Mouse (Mus musculus) megakaryocyte, embryonic 14.5 days (primary cell): Measurements from ENCODE around the gene Frmpd2.

Experiments used
- FLI1 ChIP-seq: IDR thresholded peaks from 2 replicates; pipeline ENCODE4 v1.6.1; 2012; ENCODE audit warnings: low read length, inconsistent platforms, mixed read lengths
- GATA1 ChIP-seq: IDR thresholded peaks from 3 replicates; pipeline ENCODE4 v1.6.1; 2012; ENCODE audit warnings: mixed read lengths, low read length, inconsistent platforms, borderline replicate concordance

- no peak for TF ChIP-seq GATA1
- TF ChIP-seq FLI1 = no peak
Measured at GRCm38 (mm10) chr14:33514756-33515285, 43.3 kb downstream of the Frmpd2 start.
